Mouse (Mus musculus) embryonic facial prominence, embryonic 13.5 days (tissue): ENCODE data around the gene Naa25. TPM values are rescaled to one million over a fixed set of nuclear protein-coding genes. Genes with fewer than 3 reads are reported as not detected.
"Not testable (repeated sequence)": the region's sequence is repeated elsewhere in the genome, so short reads cannot be mapped to it uniquely, and the experiment has no call there.

ENCODE experiments used
- ATAC-seq: fragments of 200-750 bp; cut with Nextera tagmentation; 2 replicates; pipeline ENCODE4 v1.8.0; 2017; ENCODE audit warnings: low read depth; ENCODE audit not compliant: insufficient number of reproducible peaks, insufficient read depth, low FRiP score, low TSS enrichment
- H3K27ac ChIP-seq: fragments of 300-500 bp; sonication (generic); 2 replicates; pipeline ENCODE4 v1.5.1; 2015; ENCODE audit warnings: moderate library complexity, mild to moderate bottlenecking, inconsistent platforms
- H3K27me3 ChIP-seq: fragments of 300-500 bp; sonication (generic); 2 replicates; pipeline ENCODE4 v1.6.1; 2015; ENCODE audit warnings: mild to moderate bottlenecking, inconsistent platforms
- H3K36me3 ChIP-seq: fragments of 300-500 bp; sonication (generic); 2 replicates; pipeline ENCODE4 v1.6.1; 2015; ENCODE audit warnings: mild to moderate bottlenecking, inconsistent platforms
- H3K4me1 ChIP-seq: fragments of 300-500 bp; sonication (generic); 2 replicates; pipeline ENCODE4 v1.6.1; 2015; ENCODE audit warnings: inconsistent platforms
- H3K4me2 ChIP-seq: fragments of 300-500 bp; sonication (generic); 2 replicates; pipeline ENCODE4 v1.6.1; 2015; ENCODE audit warnings: moderate library complexity, mild to moderate bottlenecking, inconsistent platforms
- H3K4me3 ChIP-seq: fragments of 300-500 bp; sonication (generic); 2 replicates; pipeline ENCODE4 v1.5.1; 2015; ENCODE audit warnings: mild to moderate bottlenecking, inconsistent platforms
- H3K9ac ChIP-seq: fragments of 300-500 bp; sonication (generic); 2 replicates; pipeline ENCODE4 v1.6.1; 2015; ENCODE audit warnings: mild to moderate bottlenecking, inconsistent platforms
- H3K9me3 ChIP-seq: fragments of 300-500 bp; sonication (generic); 2 replicates; pipeline ENCODE4 v1.6.1; 2016; ENCODE audit warnings: inconsistent platforms
- WGBS: fragments of 180-500 bp; shearing (Covaris S2); methylation state at CpG from one replicate; pipeline ENCODE4 v1.1.7; 2015; ENCODE audit warnings: mixed read lengths; 5-methylcytosine and 5-hydroxymethylcytosine counted together
- polyA plus RNA-seq: library from polyadenylated mRNA; unstranded; fragments of >200 nt; fragmentation: Nextera tagmentation; extraction: Ambion mirVana; gene quantifications from 2 replicates; pipeline ENCODE4 v1.2.1, GENCODE M21; 2015

Naa25 gene
- polyA plus RNA-seq = 39.2 and 40.8 TPM in 2 replicates

GRCm38 (mm10) chr5:121397187-121398145 is at the start of gene Naa25:
Naa25 (plus strand) TSS chr5:121397936.
- 10% methylated on average over 53 of the region's 53 CpGs for WGBS
- Histone ChIP-seq H3K9me3 (0 out of 2 replicates have a peak, but pooled peaks cover 4% of the 10 kb centered on the region), H3K27me3 (no peaks in the 10 kb centered on the region), H3K27ac (peak within 1 kb of the TSS; percentile 93), H3K4me2 (peak within 1 kb of the TSS; percentile 82), H3K4me1 (peaks cover 21% of the 10 kb centered on the region), H3K4me3 (peak within 1 kb of the TSS; percentile 94), H3K36me3 (peaks cover 9% of the 10 kb centered on the region), H3K9ac (peak within 1 kb of the TSS; percentile 92)
- ATAC-seq = peak; percentile 92

- Histone ChIP-seq H3K27me3 (no peaks in the 10 kb centered on the region), H3K4me2 (no peak overlapping the region), H3K36me3 (peaks cover 99% of the 10 kb centered on the region), H3K27ac (no peak overlapping the region), H3K4me3 (no peak overlapping the region), H3K4me1 (no peaks in the 10 kb centered on the region), H3K9me3 (no peaks in the 10 kb centered on the region), H3K9ac (no peak overlapping the region)
- 72% methylated on average over 9 of the region's 9 CpGs for WGBS
- no peak for ATAC-seq
Measured at GRCm38 (mm10) chr5:121359229-121359628, 38.5 kb upstream of the Naa25 start.

- H3K9me3 ChIP-seq = no peaks in the 10 kb centered on the region
- no peak overlapping the region for H3K4me2 ChIP-seq
- WGBS = 77% methylated on average over 5 of the region's 5 CpGs
- no peak overlapping the region for H3K4me3 ChIP-seq
- H3K9ac ChIP-seq = no peak overlapping the region
- no peak overlapping the region for H3K27ac ChIP-seq
- ATAC-seq = no peak
- H3K4me1 ChIP-seq = no peaks in the 10 kb centered on the region
- H3K36me3 ChIP-seq = peaks cover 99% of the 10 kb centered on the region
- no peaks in the 10 kb centered on the region for H3K27me3 ChIP-seq
Measured at GRCm38 (mm10) chr5:121361696-121362095, 36.0 kb upstream of the Naa25 start.

- Histone ChIP-seq H3K9ac (no peak overlapping the region), H3K4me1 (no peaks in the 10 kb centered on the region), H3K36me3 (peaks cover 99% of the 10 kb centered on the region), H3K9me3 (no peaks in the 10 kb centered on the region), H3K4me2 (no peak overlapping the region), H3K27ac (no peak overlapping the region), H3K4me3 (no peak overlapping the region), H3K27me3 (no peaks in the 10 kb centered on the region)
- no peak for ATAC-seq
- 89% methylated on average over 7 of the region's 7 CpGs for WGBS
Measured at GRCm38 (mm10) chr5:121363441-121363840, 34.3 kb upstream of the Naa25 start.

- ATAC-seq = no peak
- WGBS = 78% methylated on average over 16 of the region's 16 CpGs
- peaks cover 88% of the 10 kb centered on the region for H3K36me3 ChIP-seq
Measured at GRCm38 (mm10) chr5:121366449-121367225, 31.1 kb upstream of the Naa25 start.

GRCm38 (mm10) chr5:121367255-121367654 is 30.5 kb upstream of the Naa25 start:
- Histone ChIP-seq H3K4me1 (no peaks in the 10 kb centered on the region), H3K9ac (no peak overlapping the region), H3K4me2 (no peak overlapping the region), H3K4me3 (no peak overlapping the region), H3K9me3 (no peaks in the 10 kb centered on the region), H3K36me3 (peaks cover 88% of the 10 kb centered on the region), H3K27me3 (no peaks in the 10 kb centered on the region), H3K27ac (no peak overlapping the region)
- ATAC-seq = no peak
- WGBS = 87% methylated on average over 4 of the region's 4 CpGs

More at GRCm38 (mm10) chr5:121366449-121367225, 31.1 kb upstream of the Naa25 start:
- no peak overlapping the region for H3K9ac ChIP-seq
- H3K4me3 ChIP-seq = no peak overlapping the region
- no peak overlapping the region for H3K4me2 ChIP-seq
- no peaks in the 10 kb centered on the region for H3K9me3 ChIP-seq
- H3K4me1 ChIP-seq = no peaks in the 10 kb centered on the region
- H3K27me3 ChIP-seq = no peaks in the 10 kb centered on the region
- no peak overlapping the region for H3K27ac ChIP-seq

- H3K4me1 ChIP-seq = no peaks in the 10 kb centered on the region
- H3K27me3 ChIP-seq = no peaks in the 10 kb centered on the region
- WGBS = 87% methylated on average over 6 of the region's 6 CpGs
- ATAC-seq = peak; percentile 12; the same call in 1 of the 2 replicates
- H3K36me3 ChIP-seq = peaks cover 85% of the 10 kb centered on the region
- no peak overlapping the region for H3K4me2 ChIP-seq
- H3K9me3 ChIP-seq = no peaks in the 10 kb centered on the region
- no peak overlapping the region for H3K27ac ChIP-seq
- H3K4me3 ChIP-seq = no peak overlapping the region
- H3K9ac ChIP-seq = no peak overlapping the region
Measured at GRCm38 (mm10) chr5:121371712-121372111, 26.0 kb upstream of the Naa25 start.

- no peak overlapping the region for H3K4me3 ChIP-seq
- WGBS = 87% methylated on average over 3 of the region's 3 CpGs
- no peak overlapping the region for H3K27ac ChIP-seq
- H3K9me3 ChIP-seq = no peaks in the 10 kb centered on the region
- H3K4me2 ChIP-seq = no peak overlapping the region
- H3K27me3 ChIP-seq = no peaks in the 10 kb centered on the region
- H3K4me1 ChIP-seq = no peaks in the 10 kb centered on the region
- no peak for ATAC-seq
- H3K36me3 ChIP-seq = peaks cover 87% of the 10 kb centered on the region
- no peak overlapping the region; the same call in 1 of the 2 replicates for H3K9ac ChIP-seq
Measured at GRCm38 (mm10) chr5:121374790-121375189, 22.9 kb upstream of the Naa25 start.

GRCm38 (mm10) chr5:121376972-121377371 is 20.8 kb upstream of the Naa25 start:
- not testable (repeated sequence) for H3K4me1 ChIP-seq, H3K9ac ChIP-seq, H3K4me3 ChIP-seq, H3K27me3 ChIP-seq, H3K27ac ChIP-seq, H3K4me2 ChIP-seq, ATAC-seq, H3K9me3 ChIP-seq
- WGBS = 75% methylated on average over 5 of the region's 5 CpGs
- H3K36me3 ChIP-seq = peaks cover 95% of the 10 kb centered on the region

GRCm38 (mm10) chr5:121378678-121379256 is 19.0 kb upstream of the Naa25 start:
- no peak for ATAC-seq
- no peak overlapping the region for H3K4me2 ChIP-seq
- no peak overlapping the region for H3K27ac ChIP-seq
- H3K9me3 ChIP-seq = 0 out of 2 replicates have a peak, but pooled peaks cover 6% of the 10 kb centered on the region
- H3K9ac ChIP-seq = no peak overlapping the region
- H3K27me3 ChIP-seq = no peaks in the 10 kb centered on the region
- 91% methylated on average over 13 of the region's 13 CpGs for WGBS
- peaks cover 83% of the 10 kb centered on the region for H3K36me3 ChIP-seq
- no peak overlapping the region for H3K4me3 ChIP-seq
- H3K4me1 ChIP-seq = peaks cover 5% of the 10 kb centered on the region

- Histone ChIP-seq H3K9ac (no peak overlapping the region), H3K36me3 (peaks cover 66% of the 10 kb centered on the region), H3K4me2 (no peak overlapping the region), H3K27me3 (no peaks in the 10 kb centered on the region), H3K4me1 (peaks cover 13% of the 10 kb centered on the region), H3K4me3 (no peak overlapping the region), H3K27ac (no peak overlapping the region), H3K9me3 (0 out of 2 replicates have a peak, but pooled peaks cover 6% of the 10 kb centered on the region)
- ATAC-seq = no peak
- 94% methylated on average over 2 of the region's 2 CpGs for WGBS
Measured at GRCm38 (mm10) chr5:121380692-121381091, 17.0 kb upstream of the Naa25 start.
